Mouse (Mus musculus) embryonic facial prominence, embryonic 12.5 days (tissue): ENCODE data around the gene Prkn. TPM values are rescaled to one million over a fixed set of nuclear protein-coding genes. Genes with fewer than 3 reads are reported as not detected.

Source experiments
- ATAC-seq: fragments of 200-750 bp; cut with Nextera tagmentation; 2 replicates; pipeline ENCODE4 v1.8.0; 2017; ENCODE audit not compliant: insufficient number of reproducible peaks, insufficient read depth, low FRiP score, low TSS enrichment
- H3K27ac ChIP-seq: fragments of 300-500 bp; sonication (generic); 2 replicates; pipeline ENCODE4 v1.5.1; 2016; ENCODE audit warnings: mild to moderate bottlenecking
- H3K27me3 ChIP-seq: fragments of 300-500 bp; sonication (generic); 2 replicates; pipeline ENCODE4 v1.6.1; 2016; ENCODE audit warnings: mild to moderate bottlenecking, moderate library complexity
- H3K36me3 ChIP-seq: fragments of 300-500 bp; sonication (generic); 2 replicates; pipeline ENCODE4 v1.6.1; 2016; ENCODE audit warnings: mild to moderate bottlenecking
- H3K4me1 ChIP-seq: fragments of 300-500 bp; sonication (generic); 2 replicates; pipeline ENCODE4 v1.6.1; 2016
- H3K4me2 ChIP-seq: fragments of 300-500 bp; sonication (generic); replicated peaks from 2 replicates; pipeline ENCODE4 v1.6.1; 2016; ENCODE audit warnings: mild to moderate bottlenecking, moderate library complexity
- H3K4me3 ChIP-seq: fragments of 300-500 bp; sonication (generic); 2 replicates; pipeline ENCODE4 v1.5.1; 2016; ENCODE audit warnings: mild to moderate bottlenecking
- H3K9ac ChIP-seq: fragments of 300-500 bp; sonication (generic); 2 replicates; pipeline ENCODE4 v1.6.1; 2016; ENCODE audit warnings: mild to moderate bottlenecking, moderate library complexity
- H3K9me3 ChIP-seq: fragments of 300-500 bp; sonication (generic); 2 replicates; pipeline ENCODE4 v1.6.1; 2016; ENCODE audit warnings: mild to moderate bottlenecking, moderate library complexity
- WGBS: fragments of 180-500 bp; shearing (Covaris S2); methylation state at CpG from one replicate; pipeline ENCODE4 v1.1.7; 2016; 5-methylcytosine and 5-hydroxymethylcytosine counted together
- polyA plus RNA-seq: library from polyadenylated mRNA; unstranded; fragments of >200 nt; fragmentation: Nextera tagmentation; extraction: Ambion mirVana; gene quantifications from 2 replicates; pipeline ENCODE4 v1.2.1, GENCODE M21; 2016

The Prkn gene
- polyA plus RNA-seq, 1 experiment from 2014 or later: 1.8 TPM

DNA sequence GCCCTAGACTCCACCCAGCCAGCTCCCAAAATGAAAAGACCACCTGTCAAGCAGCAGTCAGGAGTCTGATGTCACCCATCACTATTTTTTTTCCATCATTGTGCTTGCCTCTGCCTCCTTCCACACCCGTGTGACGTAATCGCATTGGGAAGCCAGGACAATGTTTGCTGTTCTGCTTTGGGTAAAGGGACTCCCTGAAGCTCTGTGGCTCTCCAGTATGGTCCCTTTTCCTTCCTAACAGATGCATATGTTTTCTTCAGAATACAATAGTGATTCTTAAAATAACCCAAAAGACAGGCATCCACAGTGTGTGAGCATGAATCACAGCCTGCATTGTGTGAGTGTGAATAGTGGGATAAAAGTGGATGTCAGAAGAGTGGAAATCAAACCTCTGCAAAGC, 1222.7 kb downstream of the Prkn start:
- 90% methylated on average over 3 of the region's 3 CpGs for WGBS
- Histone ChIP-seq H3K9ac (no peak overlapping the region), H3K4me1 (no peaks in the 10 kb centered on the region), H3K4me3 (no peak overlapping the region), H3K36me3 (no peaks in the 10 kb centered on the region), H3K4me2 (no peak overlapping the region), H3K27me3 (no peaks in the 10 kb centered on the region), H3K27ac (no peak overlapping the region), H3K9me3 (0 out of 2 replicates have a peak, but pooled peaks cover under 1% of the 10 kb centered on the region)
- no peak for ATAC-seq

DNA sequence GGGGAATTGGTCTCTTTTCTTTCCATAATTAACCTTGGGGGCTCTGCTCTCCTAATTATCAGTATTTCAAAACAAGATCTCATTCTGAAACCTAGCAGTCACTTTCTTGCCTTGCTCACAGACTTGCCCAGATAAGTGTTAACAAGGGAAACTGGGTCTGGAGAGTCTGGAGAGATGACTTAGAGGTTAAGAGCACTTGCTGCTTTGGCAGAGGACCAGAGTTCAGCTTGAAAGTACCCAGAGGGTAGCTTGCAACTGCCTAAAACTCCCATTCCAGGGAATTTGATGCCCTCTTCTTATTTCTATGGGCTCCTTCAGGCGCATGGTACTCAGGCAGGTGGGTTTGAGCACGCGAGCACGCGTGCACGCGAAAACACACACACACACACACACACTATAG, 1223.3 kb downstream of the Prkn start:
- H3K27me3 ChIP-seq: no peaks in the 10 kb centered on the region
- 0 out of 2 replicates have a peak, but pooled peaks cover 8% of the 10 kb centered on the region for H3K9me3 ChIP-seq
- no peaks in the 10 kb centered on the region for H3K36me3 ChIP-seq
- H3K9ac ChIP-seq: no peak overlapping the region
- H3K4me1 ChIP-seq: no peaks in the 10 kb centered on the region
- no peak overlapping the region for H3K4me3 ChIP-seq
- no peak overlapping the region for H3K27ac ChIP-seq
- no peak overlapping the region for H3K4me2 ChIP-seq
- ATAC-seq: no peak
- 94% methylated on average over 7 of the region's 7 CpGs for WGBS

DNA sequence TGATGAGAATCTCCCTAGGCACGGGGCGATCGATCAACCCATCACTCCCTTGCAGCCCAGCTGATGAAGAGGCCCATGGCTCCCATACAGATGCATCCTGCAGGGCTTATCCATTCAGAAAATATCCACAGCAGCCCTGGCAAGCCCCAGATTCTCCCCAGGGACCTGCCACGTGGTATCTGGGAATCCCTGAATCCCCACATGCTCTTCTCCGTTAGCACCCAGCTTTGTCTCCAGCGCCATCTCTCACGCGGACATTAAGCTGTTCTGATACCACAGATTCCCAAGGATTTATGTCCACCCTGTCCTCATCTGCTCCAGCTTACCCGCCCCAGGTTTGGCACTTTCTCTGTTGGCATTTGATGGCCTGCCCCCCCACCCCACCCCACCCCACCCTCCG, 1225.9 kb downstream of the Prkn start:
- no peaks in the 10 kb centered on the region for H3K4me1 ChIP-seq
- H3K27ac ChIP-seq: no peak overlapping the region
- no peaks in the 10 kb centered on the region for H3K27me3 ChIP-seq
- no peak for ATAC-seq
- no peak overlapping the region for H3K9ac ChIP-seq
- 73% methylated on average over 10 of the region's 10 CpGs for WGBS
- H3K4me2 ChIP-seq: no peak overlapping the region
- no peaks in the 10 kb centered on the region for H3K36me3 ChIP-seq
- H3K4me3 ChIP-seq: no peak overlapping the region
- H3K9me3 ChIP-seq: 0 out of 2 replicates have a peak, but pooled peaks cover 8% of the 10 kb centered on the region

DNA sequence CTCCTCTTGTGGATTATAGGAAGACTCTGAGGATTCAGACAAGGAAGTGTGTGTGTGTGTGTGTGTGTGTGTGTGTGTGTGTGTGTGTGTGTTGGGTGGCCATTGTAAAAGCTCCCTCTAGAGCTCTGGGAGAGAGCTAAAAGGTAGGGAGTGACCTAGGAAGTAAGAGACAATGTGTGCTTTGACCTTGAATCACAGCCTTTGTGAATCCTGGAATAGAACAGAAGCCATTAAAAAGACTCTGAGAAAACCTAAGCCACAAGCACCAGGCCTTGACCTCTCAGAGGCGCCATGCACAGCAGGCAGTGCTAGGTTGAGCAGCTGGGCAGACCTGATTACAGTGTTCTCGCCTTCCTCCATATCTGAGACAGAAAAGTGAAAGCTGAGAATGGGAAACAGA, 1236.6 kb downstream of the Prkn start:
- no peak overlapping the region for H3K27ac ChIP-seq
- H3K4me3 ChIP-seq: no peak overlapping the region
- no peaks in the 10 kb centered on the region for H3K36me3 ChIP-seq
- H3K9ac ChIP-seq: no peak overlapping the region
- no peaks in the 10 kb centered on the region for H3K27me3 ChIP-seq
- H3K9me3 ChIP-seq: no peaks in the 10 kb centered on the region
- H3K4me2 ChIP-seq: no peak overlapping the region
- peaks cover 4% of the 10 kb centered on the region; the same call in 1 of the 2 replicates for H3K4me1 ChIP-seq
- WGBS: 69% methylated on average over 2 of the region's 2 CpGs
- no peak for ATAC-seq

DNA sequence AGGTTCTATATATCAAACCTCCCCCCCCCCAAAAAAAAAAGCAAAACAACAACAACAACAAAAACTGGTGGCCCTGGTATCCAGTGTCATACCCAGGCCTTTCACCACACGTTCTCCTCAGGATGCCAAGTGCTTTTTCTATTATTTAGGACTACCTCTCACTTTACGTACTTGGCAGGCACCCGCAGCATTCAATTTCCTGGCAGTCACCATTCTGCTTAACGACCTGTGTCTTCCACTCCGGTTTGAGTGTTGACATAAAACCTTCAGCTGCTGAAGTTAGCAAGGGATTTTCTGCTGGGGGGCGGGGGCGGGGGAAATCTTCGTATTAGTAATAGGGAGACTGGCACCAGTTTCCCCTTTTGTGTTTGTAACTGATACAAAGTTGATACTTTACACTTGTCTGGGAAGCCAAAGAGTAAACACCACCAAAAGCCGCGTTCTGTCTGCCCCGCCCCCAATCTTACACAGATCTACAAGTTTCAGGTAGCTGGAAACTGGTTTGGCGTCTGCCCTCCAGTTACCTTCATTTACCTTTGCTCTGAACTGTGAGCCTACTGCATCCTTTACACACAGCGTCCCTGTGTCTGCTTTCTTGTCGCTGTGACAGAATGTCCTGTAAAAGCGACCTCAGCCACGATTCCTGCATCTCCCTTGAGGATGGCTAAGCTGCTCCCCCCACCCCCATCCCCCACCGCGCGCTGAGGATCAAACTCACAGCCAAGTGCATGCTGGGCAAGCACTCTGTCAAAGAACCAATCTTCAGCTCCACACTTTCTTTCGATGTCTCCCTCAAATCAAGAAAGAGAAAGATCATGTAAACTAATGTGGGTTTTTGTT, 1240.7 kb downstream of the Prkn start:
- no peaks in the 10 kb centered on the region for H3K36me3 ChIP-seq
- WGBS: 43% methylated on average over 20 of the region's 20 CpGs
- no peaks in the 10 kb centered on the region for H3K9me3 ChIP-seq
- H3K27ac ChIP-seq: no peak overlapping the region
- no peak for ATAC-seq
- no peak overlapping the region for H3K4me2 ChIP-seq
- no peaks in the 10 kb centered on the region for H3K27me3 ChIP-seq
- peaks cover 4% of the 10 kb centered on the region; the same call in 1 of the 2 replicates for H3K4me1 ChIP-seq
- H3K9ac ChIP-seq: no peak overlapping the region
- H3K4me3 ChIP-seq: no peak overlapping the region

DNA sequence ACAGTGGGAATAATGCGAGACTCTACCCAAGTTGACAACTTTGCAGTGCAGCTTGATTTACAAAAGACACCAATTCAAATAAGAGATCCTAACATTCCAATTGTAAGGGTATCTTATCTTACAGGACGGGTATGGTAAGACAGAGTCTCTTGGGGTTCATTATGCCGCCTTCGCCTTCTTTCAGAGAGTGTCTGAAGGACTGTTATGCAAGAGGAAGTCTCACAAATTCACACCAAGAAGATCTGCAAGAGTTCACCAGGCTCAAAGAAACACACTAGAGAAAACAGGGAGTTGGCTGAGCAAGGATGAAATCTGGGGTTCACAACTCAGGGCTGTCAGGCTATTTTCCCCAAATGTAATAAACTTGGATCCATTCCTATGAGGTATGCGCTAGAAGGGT, 1242.0 kb downstream of the Prkn start:
- ATAC-seq: no peak
- H3K4me2 ChIP-seq: no peak overlapping the region
- H3K4me1 ChIP-seq: peaks cover 4% of the 10 kb centered on the region; the same call in 1 of the 2 replicates
- H3K9ac ChIP-seq: no peak overlapping the region
- H3K27me3 ChIP-seq: no peaks in the 10 kb centered on the region
- H3K4me3 ChIP-seq: no peak overlapping the region
- H3K27ac ChIP-seq: no peak overlapping the region
- H3K36me3 ChIP-seq: no peaks in the 10 kb centered on the region
- WGBS: 90% methylated on average over 5 of the region's 5 CpGs
- no peaks in the 10 kb centered on the region for H3K9me3 ChIP-seq

DNA sequence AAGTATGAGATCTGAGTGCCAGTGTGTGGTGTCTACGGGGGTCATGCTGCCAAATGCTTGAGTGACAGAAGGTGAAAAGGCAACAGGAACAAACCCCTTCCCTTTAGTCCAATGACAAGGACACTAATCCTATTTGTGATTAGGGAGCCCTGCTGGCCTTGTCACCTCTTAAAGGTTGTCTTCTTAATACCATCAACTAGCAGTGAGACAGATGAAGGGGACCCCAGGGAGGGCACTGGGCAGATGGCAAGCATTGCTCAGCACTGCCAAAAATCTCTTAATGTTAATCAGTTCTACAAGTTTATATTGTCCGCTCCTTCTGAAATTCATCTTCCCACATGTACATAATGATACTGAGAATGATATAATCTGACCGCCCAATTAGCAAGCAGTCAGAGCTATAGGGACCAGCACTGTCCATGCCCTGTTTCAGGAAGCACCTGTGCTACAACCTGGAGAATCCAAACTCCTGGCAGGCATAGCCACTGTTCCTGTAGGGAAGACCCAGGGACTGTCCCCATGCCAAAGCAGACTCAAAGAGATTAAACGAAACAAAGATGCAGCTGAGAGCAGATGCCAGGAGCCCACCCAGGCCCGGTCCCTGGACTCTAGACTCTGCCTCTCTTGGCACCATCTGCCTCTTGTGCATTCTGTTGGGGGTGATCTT, 1250.2 kb downstream of the Prkn start:
- Histone ChIP-seq H3K27ac (no peak overlapping the region), H3K27me3 (no peaks in the 10 kb centered on the region), H3K4me2 (no peak overlapping the region), H3K9ac (no peak overlapping the region), H3K4me1 (no peaks in the 10 kb centered on the region), H3K36me3 (no peaks in the 10 kb centered on the region), H3K4me3 (no peak overlapping the region), H3K9me3 (no peaks in the 10 kb centered on the region)
- ATAC-seq: no peak
- 64% methylated on average over 5 of the region's 5 CpGs for WGBS

DNA sequence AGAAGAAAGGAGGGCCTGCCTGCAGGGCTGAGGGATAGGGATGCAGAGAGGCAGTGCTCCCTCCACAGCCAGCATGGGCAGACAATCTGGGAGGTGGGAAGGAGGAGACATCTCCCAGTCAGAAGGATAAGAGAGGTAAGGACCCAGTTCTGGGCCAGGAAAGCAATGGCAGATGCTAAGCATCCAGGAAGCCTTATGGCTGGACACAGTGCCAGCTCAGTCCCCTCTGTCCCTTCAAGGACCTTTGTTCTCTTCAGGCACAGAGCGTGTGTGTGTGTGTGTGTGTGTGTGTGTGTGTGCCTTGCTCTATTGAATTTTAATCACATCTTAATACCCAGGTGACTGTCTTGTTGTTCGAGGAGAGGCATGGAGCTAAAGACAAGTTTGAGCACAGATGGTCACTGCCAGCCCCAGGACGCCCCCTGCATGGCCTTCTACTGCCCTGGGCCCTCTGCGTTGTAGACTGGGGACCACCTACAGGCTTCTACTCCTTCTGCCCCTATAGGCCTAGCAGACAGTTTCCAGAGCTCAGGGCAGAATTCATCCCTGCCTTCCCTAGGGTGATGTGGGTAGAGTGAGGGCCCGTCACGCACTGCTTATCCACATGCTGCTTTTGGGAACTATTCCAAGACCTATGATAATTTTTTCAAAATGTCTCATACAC, 1252.8 kb downstream of the Prkn start:
- Histone ChIP-seq H3K4me3 (no peak overlapping the region), H3K27me3 (no peaks in the 10 kb centered on the region), H3K9me3 (no peaks in the 10 kb centered on the region), H3K27ac (no peak overlapping the region), H3K36me3 (no peaks in the 10 kb centered on the region), H3K4me1 (no peaks in the 10 kb centered on the region), H3K9ac (no peak overlapping the region), H3K4me2 (no peak overlapping the region)
- WGBS: 79% methylated on average over 6 of the region's 6 CpGs
- ATAC-seq: no peak

DNA sequence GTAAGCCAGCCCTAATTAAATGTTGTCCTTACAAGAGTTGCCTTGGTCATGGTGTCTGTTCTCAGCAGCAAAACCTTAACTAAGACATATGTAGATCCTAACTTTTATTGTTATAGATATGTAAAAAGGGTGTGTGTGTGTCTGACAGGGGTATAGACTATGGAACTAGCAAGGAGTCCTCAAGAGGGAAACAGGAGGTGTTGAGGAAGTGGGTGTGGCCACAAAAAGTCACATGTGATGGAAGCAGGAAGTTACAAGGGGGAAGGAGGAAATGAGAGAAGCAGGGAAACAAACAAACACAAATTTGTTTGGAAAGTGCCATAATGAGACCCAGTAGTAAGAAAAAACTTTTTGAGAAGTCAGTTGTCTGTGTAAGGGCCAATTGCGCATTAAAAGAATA, 1253.8 kb downstream of the Prkn start:
- Histone ChIP-seq H3K4me1 (no peaks in the 10 kb centered on the region), H3K9me3 (no peaks in the 10 kb centered on the region), H3K9ac (no peak overlapping the region), H3K27me3 (no peaks in the 10 kb centered on the region), H3K27ac (no peak overlapping the region), H3K36me3 (no peaks in the 10 kb centered on the region), H3K4me3 (no peak overlapping the region), H3K4me2 (no peak overlapping the region)
- no peak for ATAC-seq
- WGBS: 95% methylated on average over 1 of the region's 1 CpGs

DNA sequence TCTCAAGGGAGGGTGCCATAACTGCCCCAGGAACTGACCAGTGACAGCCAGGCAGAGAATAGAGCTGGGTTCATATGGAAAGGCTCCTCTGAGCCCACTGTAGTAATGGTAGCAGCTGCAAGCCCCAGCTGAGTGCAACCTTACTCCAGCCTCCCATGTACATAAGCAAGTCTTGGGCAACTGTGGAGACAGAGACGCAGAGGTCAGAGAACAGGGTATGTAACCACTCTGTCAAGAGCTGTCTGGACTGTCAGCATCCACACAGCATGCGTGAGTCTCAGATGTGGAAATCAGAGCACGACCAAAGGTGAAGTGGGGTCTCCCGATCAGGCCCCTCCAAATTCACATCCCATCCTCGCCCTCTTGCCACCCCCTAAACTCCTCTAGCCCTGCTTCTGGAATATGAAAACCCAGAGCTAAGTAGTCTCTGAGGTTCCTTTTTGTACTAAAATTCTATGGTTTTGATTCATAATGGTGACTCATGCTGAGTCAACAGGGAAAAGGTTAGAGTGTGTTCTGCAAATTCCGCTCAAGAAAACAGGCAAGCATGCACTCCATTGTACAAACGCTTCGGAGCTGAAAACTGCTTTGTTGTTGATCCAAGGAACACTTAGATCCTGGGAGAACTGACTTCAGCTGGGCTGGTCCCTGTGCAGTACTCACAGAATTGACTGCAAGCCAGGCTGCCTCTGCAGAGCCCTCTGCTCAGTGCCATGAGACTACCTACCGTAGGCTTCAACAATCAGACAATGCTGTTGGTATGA, 1254.8 kb downstream of the Prkn start:
- 0 out of 2 replicates have a peak, but pooled peaks cover 2% of the 10 kb centered on the region for H3K9me3 ChIP-seq
- H3K4me1 ChIP-seq: no peaks in the 10 kb centered on the region
- H3K9ac ChIP-seq: no peak overlapping the region
- no peak for ATAC-seq
- H3K27me3 ChIP-seq: no peaks in the 10 kb centered on the region
- no peak overlapping the region for H3K4me2 ChIP-seq
- no peaks in the 10 kb centered on the region for H3K36me3 ChIP-seq
- H3K4me3 ChIP-seq: no peak overlapping the region
- 89% methylated on average over 9 of the region's 9 CpGs for WGBS
- no peak overlapping the region for H3K27ac ChIP-seq

DNA sequence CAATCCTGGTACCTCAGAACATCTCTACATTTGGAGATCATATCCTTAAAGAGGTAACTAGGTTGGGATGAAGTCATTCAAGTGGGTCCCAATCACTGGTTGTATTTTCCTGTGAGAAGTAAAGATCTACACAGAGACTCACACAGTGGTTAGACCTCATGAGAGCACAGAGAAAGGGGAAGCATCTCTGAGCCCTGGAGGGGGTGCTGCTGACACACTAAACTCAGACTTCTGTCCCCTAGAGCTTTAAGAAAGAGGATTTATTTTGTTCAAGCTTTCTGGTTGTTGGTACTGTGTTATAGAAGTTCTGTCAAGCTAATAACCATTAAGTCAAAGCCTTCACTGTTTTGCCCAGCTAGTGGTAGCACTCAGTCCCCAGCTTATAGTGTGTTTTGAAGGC, 1259.2 kb downstream of the Prkn start:
- Histone ChIP-seq H3K4me1 (no peaks in the 10 kb centered on the region), H3K27ac (no peak overlapping the region), H3K36me3 (no peaks in the 10 kb centered on the region), H3K4me2 (no peak overlapping the region), H3K9me3 (0 out of 2 replicates have a peak, but pooled peaks cover 2% of the 10 kb centered on the region), H3K9ac (no peak overlapping the region), H3K27me3 (no peaks in the 10 kb centered on the region), H3K4me3 (no peak overlapping the region)
- ATAC-seq: no peak
